Mouse (Mus musculus) embryonic facial prominence, embryonic 14.5 days (tissue): ENCODE data around the gene Immp2l. TPM values are rescaled to one million over a fixed set of nuclear protein-coding genes. Genes with fewer than 3 reads are reported as not detected.

Experiments
- ATAC-seq: fragments of 200-750 bp; cut with Nextera tagmentation; 2 replicates; pipeline ENCODE4 v1.8.0; 2017; ENCODE audit warnings: low read depth, moderate number of reproducible peaks, moderate TSS enrichment
- DNase-seq: peaks from one replicate; pipeline ENCODE4 v3.0.0-alpha.2; 2015; ENCODE audit warnings: low spot score
- H3K27ac ChIP-seq: fragments of 300-500 bp; sonication (generic); replicated peaks from 2 replicates; pipeline ENCODE4 v1.5.1; 2014; ENCODE audit warnings: low read depth, mild to moderate bottlenecking, low read length, moderate library complexity
- H3K27me3 ChIP-seq: fragments of 300-500 bp; sonication (generic); replicated peaks from 2 replicates; pipeline ENCODE4 v1.6.1; 2014; ENCODE audit warnings: low read length; ENCODE audit not compliant: control insufficient read depth, insufficient read depth
- H3K36me3 ChIP-seq: fragments of 300-500 bp; sonication (generic); 2 replicates; pipeline ENCODE4 v1.6.1; 2014; ENCODE audit warnings: low read length, mixed read lengths; ENCODE audit not compliant: control insufficient read depth, insufficient read depth
- H3K4me1 ChIP-seq: fragments of 300-500 bp; sonication (generic); 2 replicates; pipeline ENCODE4 v1.6.1; 2014; ENCODE audit warnings: antibody characterized with exemption, low read length; ENCODE audit not compliant: control insufficient read depth, insufficient read depth
- H3K4me2 ChIP-seq: fragments of 300-500 bp; sonication (generic); 2 replicates; pipeline ENCODE4 v1.6.1; 2014; ENCODE audit warnings: low read depth, mild to moderate bottlenecking, low read length, moderate library complexity, mixed read lengths
- H3K4me3 ChIP-seq: fragments of 300-500 bp; sonication (generic); 2 replicates; pipeline ENCODE4 v1.5.1; 2014; ENCODE audit warnings: low read depth, mild to moderate bottlenecking, low read length
- H3K9ac ChIP-seq: fragments of 300-500 bp; sonication (generic); 2 replicates; pipeline ENCODE4 v1.6.1; 2014; ENCODE audit warnings: low read depth, mild to moderate bottlenecking, low read length, moderate library complexity, mixed read lengths
- H3K9me3 ChIP-seq: fragments of 300-500 bp; sonication (generic); 2 replicates; pipeline ENCODE4 v1.6.1; 2016; ENCODE audit warnings: low read length; ENCODE audit not compliant: control insufficient read depth
- WGBS: fragments of 180-500 bp; shearing (Covaris S2); extraction: QIAGEN DNeasy Blood & Tissue Kit; methylation state at CpG from one replicate; pipeline ENCODE4 v1.1.7; 2014; 5-methylcytosine and 5-hydroxymethylcytosine counted together
- polyA plus RNA-seq: library from polyadenylated mRNA; unstranded; fragments of >200 nt; fragmentation: Nextera tagmentation; extraction: Ambion mirVana; gene quantifications from 2 replicates; pipeline ENCODE4 v1.2.1, GENCODE M21; 2014

The Immp2l gene
- polyA plus RNA-seq, 1 experiment from 2014 or later, result 15.9 TPM

GRCm38 (mm10) chr12:41880833-41881232 lies 856.9 kb downstream of the Immp2l start:
- Histone ChIP-seq H3K9me3 (no peaks in the 10 kb centered on the region), H3K27ac (no peak overlapping the region), H3K4me3 (no peak overlapping the region), H3K4me1 (no peaks in the 10 kb centered on the region), H3K4me2 (no peak overlapping the region), H3K36me3 (no peaks in the 10 kb centered on the region), H3K9ac (no peak overlapping the region), H3K27me3 (no peaks in the 10 kb centered on the region)
- no peak for DNase-seq
- ATAC-seq, result no peak
- WGBS, result 77% methylated on average over 3 of the region's 3 CpGs

- WGBS, result 65% methylated on average over 1 of the region's 1 CpGs
- no peaks in the 10 kb centered on the region for H3K36me3 ChIP-seq
- H3K4me3 ChIP-seq, result no peak overlapping the region
- no peak overlapping the region for H3K4me2 ChIP-seq
- no peak overlapping the region for H3K9ac ChIP-seq
- DNase-seq, result no peak
- H3K27ac ChIP-seq, result no peak overlapping the region
- H3K27me3 ChIP-seq, result no peaks in the 10 kb centered on the region
- ATAC-seq, result no peak
- H3K4me1 ChIP-seq, result no peaks in the 10 kb centered on the region
- H3K9me3 ChIP-seq, result no peaks in the 10 kb centered on the region
Measured at GRCm38 (mm10) chr12:41908011-41908410, 884.1 kb downstream of the Immp2l start.

DNA sequence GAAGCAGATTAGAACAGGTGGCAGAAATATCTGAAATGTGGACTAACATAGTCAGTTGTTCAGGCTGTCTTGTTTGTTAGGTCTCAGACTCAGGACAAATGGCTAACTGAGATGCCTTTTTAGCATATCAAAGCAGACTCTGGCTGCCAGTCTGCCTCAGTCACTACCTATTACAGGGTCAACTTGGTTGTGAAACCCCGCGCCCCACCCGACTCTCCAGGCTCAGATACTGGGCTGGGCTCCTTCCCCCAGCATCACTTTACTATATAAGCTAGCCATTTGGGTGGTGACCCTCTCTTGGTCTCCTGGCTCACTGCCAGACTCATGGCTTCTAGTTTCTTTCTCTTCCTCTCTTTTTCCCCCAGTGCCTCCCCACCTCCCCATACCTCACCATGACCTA lies 887.7 kb downstream of the Immp2l start:
- 88% methylated on average over 3 of the region's 3 CpGs for WGBS
- no peak overlapping the region for H3K4me2 ChIP-seq
- no peak overlapping the region for H3K27ac ChIP-seq
- no peaks in the 10 kb centered on the region for H3K27me3 ChIP-seq
- ATAC-seq (no peak), DNase-seq (no peak)
- no peaks in the 10 kb centered on the region for H3K4me1 ChIP-seq
- no peak overlapping the region for H3K4me3 ChIP-seq
- H3K36me3 ChIP-seq, result no peaks in the 10 kb centered on the region
- no peaks in the 10 kb centered on the region for H3K9me3 ChIP-seq
- no peak overlapping the region for H3K9ac ChIP-seq

DNA sequence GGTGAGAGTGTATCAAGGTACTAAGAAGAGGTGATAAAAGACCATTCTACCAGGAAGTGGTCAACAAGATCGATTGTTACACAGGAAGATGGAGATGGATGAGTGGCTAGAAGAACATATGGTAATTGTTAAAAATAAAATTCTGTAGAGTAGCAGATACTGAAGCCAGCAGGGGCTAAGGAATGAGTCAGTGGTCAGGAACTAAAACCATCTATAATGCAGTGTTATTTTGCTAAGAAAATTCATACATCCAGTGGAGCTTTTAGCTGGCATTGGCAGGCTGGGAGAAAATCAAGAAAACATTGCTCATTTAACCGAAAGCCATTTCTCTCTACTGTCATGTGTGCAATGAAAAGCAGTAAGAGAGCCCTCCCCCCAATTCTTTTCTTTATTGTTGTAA lies 913.9 kb downstream of the Immp2l start:
- Histone ChIP-seq H3K9ac (no peak overlapping the region), H3K4me3 (no peak overlapping the region), H3K9me3 (no peaks in the 10 kb centered on the region), H3K27me3 (no peaks in the 10 kb centered on the region), H3K4me1 (no peaks in the 10 kb centered on the region), H3K27ac (no peak overlapping the region), H3K36me3 (no peaks in the 10 kb centered on the region), H3K4me2 (no peak overlapping the region)
- ATAC-seq (no peak), DNase-seq (no peak)
- 75% methylated on average over 2 of the region's 2 CpGs for WGBS

DNA sequence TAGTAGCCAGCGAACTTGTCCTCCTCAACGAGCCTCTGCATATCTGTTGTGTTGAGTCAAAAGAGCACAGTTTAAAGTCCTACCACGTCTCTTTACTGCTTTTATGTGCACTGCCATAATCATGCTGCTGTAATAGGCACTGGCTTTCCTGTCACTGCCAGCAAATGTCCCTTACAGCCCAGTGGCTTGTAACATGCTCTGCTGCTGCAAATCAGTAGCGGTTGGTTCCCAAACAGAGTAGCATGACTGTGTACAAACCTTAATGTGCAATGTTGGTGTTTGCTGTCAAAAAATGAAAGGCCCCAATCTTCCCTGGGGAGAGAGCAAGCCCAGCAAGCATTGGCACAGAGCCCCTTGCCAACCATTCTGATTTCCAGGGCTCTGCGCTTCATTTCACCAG lies 918.0 kb downstream of the Immp2l start:
- no peaks in the 10 kb centered on the region for H3K27me3 ChIP-seq
- no peaks in the 10 kb centered on the region for H3K4me1 ChIP-seq
- no peak overlapping the region for H3K4me3 ChIP-seq
- H3K9ac ChIP-seq, result no peak overlapping the region
- H3K27ac ChIP-seq, result no peak overlapping the region
- no peaks in the 10 kb centered on the region for H3K36me3 ChIP-seq
- H3K9me3 ChIP-seq, result no peaks in the 10 kb centered on the region
- DNase-seq (no peak), ATAC-seq (no peak)
- no peak overlapping the region for H3K4me2 ChIP-seq
- WGBS, result 80% methylated on average over 5 of the region's 5 CpGs

GRCm38 (mm10) chr12:41944079-41944672 lies 920.3 kb downstream of the Immp2l start:
- Histone ChIP-seq H3K4me3 (no peak overlapping the region), H3K36me3 (no peaks in the 10 kb centered on the region), H3K9ac (no peak overlapping the region), H3K4me1 (no peaks in the 10 kb centered on the region), H3K4me2 (no peak overlapping the region), H3K27ac (no peak overlapping the region), H3K27me3 (no peaks in the 10 kb centered on the region), H3K9me3 (no peaks in the 10 kb centered on the region)
- DNase-seq (no peak), ATAC-seq (no peak)
- WGBS, result 64% methylated on average over 4 of the region's 4 CpGs

DNA sequence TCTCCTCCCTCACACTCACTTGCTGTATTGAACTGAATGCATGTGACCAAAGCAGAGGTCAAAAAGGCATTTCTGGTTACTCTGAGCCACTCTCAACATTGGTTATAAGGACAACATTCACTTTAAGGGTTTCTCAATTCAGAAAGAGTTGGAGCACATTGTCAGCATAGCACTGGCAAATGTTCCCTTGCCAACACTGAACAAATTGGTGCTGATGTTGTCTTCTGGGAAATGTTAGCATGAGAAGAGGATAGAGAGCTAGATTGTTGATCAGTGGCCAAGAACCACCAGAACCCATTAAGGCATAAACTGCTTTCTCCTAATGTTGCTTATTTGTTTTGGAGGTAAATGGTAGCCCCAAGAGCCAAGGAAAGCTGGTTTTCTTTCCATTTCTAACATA lies 922.6 kb downstream of the Immp2l start:
- H3K4me2 ChIP-seq, result no peak overlapping the region
- H3K9ac ChIP-seq, result no peak overlapping the region
- peak; percentile 62 for DNase-seq
- ATAC-seq, result no peak
- H3K4me3 ChIP-seq, result no peak overlapping the region
- H3K27ac ChIP-seq, result no peak overlapping the region
- H3K27me3 ChIP-seq, result no peaks in the 10 kb centered on the region
- H3K4me1 ChIP-seq, result no peaks in the 10 kb centered on the region
- H3K9me3 ChIP-seq, result no peaks in the 10 kb centered on the region
- H3K36me3 ChIP-seq, result no peaks in the 10 kb centered on the region

- ATAC-seq, result no peak
- Histone ChIP-seq H3K27me3 (no peaks in the 10 kb centered on the region), H3K4me2 (no peak overlapping the region), H3K4me3 (no peak overlapping the region), H3K27ac (no peak overlapping the region), H3K4me1 (no peaks in the 10 kb centered on the region), H3K9ac (no peak overlapping the region), H3K36me3 (no peaks in the 10 kb centered on the region), H3K9me3 (no peaks in the 10 kb centered on the region)
- no peak for DNase-seq
- WGBS, result 72% methylated on average over 1 of the region's 1 CpGs
Measured at GRCm38 (mm10) chr12:41949409-41949808, 925.5 kb downstream of the Immp2l start.

- Histone ChIP-seq H3K36me3 (no peaks in the 10 kb centered on the region), H3K4me1 (no peaks in the 10 kb centered on the region), H3K9me3 (no peaks in the 10 kb centered on the region), H3K27me3 (no peaks in the 10 kb centered on the region), H3K27ac (no peak overlapping the region), H3K4me3 (no peak overlapping the region), H3K9ac (no peak overlapping the region), H3K4me2 (no peak overlapping the region)
- 91% methylated on average over 6 of the region's 6 CpGs for WGBS
- no peak for DNase-seq
- ATAC-seq, result no peak
Measured at GRCm38 (mm10) chr12:41949841-41950241, 926.0 kb downstream of the Immp2l start.
